ENCODE assay signal across 1 mouse cellular context in genomic region chr4:129513086-129513767, GRCm38 (mm10).
TF ChIP-seq lines count a peak whose summit lies in the region.

Marcksl1 (plus strand) TSS chr4:129513581.

TF ChIP-seq in CH12.LX, 34 proteins besides CTCF, POLR2A, EP300 and RAD21 (continued from another document):
- peak; percentile 89 for TF ChIP-seq TCF12 (IDR thresholded peaks at IDR 0.05; ENCODE audit: low read depth, low read length)
- TF ChIP-seq MYC (IDR thresholded peaks at IDR 0.05; ENCODE audit: low read depth, low read length) = no peak
